Mouse (Mus musculus): ENCODE results near the gene Olfr266. TPM values are rescaled to one million over a fixed set of nuclear protein-coding genes. Genes with fewer than 3 reads are reported as not detected.
A peak's percentile ranks its signal among the peaks of the same experiment; 100 is the strongest.

Gene Olfr266
- total RNA-seq (2022) = not detected

DNA sequence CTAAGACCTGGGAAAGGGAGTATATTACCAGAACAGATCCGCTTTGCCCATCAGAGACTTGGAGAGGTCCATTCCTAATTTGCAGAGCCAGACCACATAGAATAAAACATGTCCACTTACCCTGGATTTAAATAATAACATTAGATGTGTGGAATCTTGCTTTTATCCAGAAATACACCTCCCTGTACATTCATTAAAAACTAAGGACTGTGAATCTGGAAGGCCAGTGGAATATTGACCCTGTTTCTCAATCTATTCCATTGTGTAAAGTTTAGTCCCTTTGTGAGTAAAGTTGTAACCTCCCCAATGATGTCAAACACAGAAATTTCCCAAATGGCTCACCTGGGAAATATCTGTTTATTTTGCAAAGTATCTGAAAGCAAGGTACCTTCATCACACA, at the start of gene Olfr266:
Gene Olfr266, minus strand, starts transcription at position 101 of the 400 bp plus-strand sequence.
- no peak for DNase-seq (ENCODE audit: low spot score)

DNA sequence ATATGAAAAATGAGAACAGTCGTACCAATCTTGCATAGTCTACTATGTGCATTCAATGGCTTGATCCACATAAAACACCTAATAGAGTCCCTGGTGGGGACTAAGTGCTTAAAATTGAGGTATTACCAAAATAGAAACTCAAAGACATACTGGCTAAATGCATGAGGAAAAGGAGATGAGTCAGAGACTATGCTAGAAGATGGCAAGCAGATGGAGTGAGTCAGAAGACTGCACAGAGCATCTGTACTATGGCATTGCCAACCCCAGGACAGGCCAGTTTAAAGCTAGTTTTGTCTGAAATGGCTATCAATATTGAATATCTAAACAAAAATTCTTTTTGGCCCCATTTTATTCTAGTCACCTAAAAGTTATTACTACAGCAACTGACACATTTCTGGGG, 49.5 kb upstream of the Olfr266 start:
- DNase-seq (ENCODE audit: low spot score) = no peak

DNA sequence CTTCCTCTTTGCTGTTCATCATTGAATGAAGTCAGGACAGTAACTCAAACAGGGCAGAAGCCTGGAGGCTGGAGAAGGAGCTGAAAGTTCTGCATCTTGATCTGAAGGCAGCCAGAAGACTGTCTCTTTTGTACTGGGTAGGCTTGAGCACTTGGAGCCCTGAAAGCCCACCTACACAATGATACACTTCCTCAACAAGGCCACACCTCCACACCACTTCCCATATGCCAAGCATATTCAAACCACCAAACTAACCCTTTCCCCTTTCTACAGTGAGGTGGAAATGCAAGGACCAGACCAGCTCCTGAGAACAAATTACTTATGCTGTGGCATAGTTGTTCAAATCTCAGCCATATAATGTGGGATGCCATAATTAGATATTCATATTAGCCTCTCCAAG, 46.8 kb upstream of the Olfr266 start:
- no peak for DNase-seq (ENCODE audit: low spot score)

DNA sequence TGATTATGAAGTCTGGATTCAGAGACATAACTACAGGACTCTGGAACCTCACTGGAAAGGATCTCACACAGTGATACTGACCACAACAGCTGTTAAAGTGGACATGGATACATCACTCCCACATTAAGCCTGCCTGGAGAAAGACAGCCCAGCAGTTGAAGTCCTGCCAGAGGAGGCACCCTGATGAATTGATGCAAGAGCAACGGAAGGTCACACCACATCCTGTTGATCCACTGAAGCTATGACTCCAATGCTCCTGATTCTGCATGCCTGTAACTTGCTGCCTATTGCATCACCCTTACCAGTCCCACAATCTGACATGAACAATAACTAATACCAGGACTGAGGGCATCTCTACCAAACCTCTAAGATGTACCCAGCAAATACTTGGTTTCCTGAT, 6.0 kb upstream of the Olfr266 start:
- DNase-seq (ENCODE audit: low spot score) = no peak

DNA sequence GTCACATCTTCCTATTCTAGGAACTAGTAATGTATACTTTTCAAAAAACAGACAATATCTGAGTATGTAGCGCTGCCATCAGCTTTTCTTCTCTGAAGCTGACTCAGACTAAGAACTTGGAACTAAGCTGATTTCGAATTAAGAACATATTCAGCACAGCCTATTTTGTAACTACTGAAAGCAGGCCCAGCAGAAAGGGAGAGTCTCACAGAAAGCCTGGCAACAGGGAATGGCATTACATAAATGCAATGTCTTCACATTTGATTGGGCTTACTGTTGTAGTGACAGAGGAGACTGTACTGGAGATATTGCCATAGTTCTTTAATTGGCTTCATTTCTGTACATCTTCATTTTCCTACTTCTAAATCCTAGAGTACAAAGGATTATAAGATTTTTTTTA, 8.4 kb downstream of the Olfr266 start:
- no peak for DNase-seq (ENCODE audit: low spot score)

DNA sequence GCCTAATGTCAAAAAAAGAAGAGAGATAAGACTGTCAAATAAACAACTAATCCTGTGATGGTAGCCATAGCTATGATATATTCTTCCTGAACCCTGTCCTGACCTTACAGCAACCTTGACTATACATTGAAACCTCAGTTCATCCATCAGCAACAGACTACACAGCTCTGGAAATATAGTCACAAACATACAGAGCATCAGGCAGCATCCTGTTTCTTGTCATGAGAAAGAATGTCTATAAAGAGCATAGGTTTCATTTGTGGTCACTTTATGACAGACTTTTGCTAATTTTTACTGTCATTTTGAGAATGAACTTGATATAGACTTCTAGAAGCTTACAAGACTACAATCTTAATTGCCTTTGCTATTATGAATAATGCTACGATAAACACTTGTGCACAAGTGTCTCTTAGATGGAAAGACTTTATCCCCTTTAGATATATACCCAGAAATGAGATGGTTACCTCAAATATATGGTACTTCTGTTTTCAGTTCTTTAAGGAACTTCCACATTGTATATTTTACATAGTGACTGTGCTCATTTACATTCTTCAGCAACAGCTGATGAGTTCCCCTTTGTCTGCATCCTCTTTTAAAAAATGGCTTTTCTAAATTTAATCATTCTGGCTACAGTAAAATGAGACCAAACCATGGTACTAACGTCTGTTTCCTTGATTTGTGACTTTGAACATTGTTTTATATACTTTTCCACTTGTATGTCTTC, 17.0 kb downstream of the Olfr266 start:
- no peak for DNase-seq (ENCODE audit: low spot score)

DNA sequence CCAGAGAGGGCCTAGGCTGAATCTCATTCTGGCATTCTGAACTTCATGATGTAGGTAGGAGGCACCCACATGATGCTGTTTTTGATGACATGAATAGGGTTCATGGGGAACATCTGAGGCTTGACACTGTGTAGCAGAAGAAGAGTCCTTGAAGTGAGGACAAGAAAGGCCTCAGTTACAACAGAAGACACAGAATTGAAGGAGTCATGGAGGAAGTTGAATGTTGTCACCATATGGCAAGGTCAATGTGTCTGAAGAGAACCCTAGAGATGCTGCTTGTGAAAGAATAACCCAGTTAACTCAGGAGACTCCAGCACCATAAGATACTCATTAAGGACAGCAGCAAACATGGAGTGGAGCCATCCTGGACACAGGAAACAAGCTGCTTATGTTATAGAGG, 28.0 kb downstream of the Olfr266 start:
- no peak for DNase-seq (ENCODE audit: low spot score)

DNA sequence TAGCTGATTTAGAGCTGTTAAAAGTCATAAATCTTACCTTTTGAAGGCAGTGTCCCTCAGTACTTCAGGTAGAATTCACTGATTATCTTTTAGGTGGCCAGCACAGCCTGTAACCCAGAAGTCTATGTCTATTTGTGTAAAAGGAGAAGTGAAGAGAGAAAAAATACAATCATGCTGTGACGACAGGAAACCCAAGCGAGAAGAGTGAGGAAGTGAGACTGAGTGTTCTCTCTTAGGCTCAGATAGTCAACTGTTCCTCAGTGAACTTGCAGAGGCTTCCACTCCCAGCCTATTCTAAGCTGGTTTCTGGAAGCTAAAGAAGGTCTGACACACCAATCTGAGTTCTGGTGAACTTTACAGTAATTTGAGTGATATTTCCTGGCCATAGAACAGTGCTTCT, 36.2 kb downstream of the Olfr266 start, which contains the start of gene Cd53:
Gene Cd53, minus strand, starts transcription at position 220 of the 400 bp plus-strand sequence.
- DNase-seq (ENCODE audit: low spot score) = peak; percentile 44

DNA sequence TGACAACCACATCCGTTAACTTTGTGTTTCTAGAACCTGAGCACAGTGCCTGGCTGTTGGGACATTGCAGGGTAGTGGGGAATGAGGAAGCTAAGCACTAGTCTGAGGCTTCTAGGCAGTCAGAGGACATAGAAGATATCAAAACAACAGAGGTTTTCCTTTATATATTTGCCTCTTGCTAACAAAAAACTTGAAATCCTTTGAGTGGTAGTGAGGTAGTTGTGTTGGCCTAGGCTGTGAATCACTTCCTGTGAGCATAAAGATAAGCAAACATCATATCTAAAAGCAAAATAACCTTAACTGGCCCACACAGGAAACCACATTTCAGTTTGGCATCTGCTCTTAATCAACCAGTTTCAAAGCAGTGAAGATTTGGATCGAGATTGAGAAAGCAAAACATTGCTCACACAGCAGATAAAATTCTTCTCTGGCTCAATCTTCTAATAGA, 37.6 kb downstream of the Olfr266 start:
- DNase-seq (ENCODE audit: low spot score) = no peak

DNA sequence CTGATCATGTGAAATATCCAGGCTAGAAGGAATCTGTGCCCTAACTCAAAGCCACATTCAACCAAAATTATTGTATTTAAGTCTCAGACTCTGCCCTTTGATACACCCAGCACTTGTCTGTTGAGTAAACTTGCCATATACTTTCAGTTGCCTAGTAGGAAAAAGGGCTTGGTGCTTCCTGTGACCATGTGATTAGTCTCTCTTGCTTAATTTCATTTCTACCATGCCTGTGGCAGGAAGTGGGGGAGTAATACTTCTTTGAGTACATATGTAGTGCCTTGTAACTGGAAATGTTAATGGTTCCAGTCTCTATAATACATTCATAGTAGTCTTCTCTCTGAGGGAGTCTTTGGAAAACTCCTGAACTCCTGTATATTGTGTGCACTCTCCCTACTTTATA, 38.1 kb downstream of the Olfr266 start:
- DNase-seq (ENCODE audit: low spot score) = no peak

DNA sequence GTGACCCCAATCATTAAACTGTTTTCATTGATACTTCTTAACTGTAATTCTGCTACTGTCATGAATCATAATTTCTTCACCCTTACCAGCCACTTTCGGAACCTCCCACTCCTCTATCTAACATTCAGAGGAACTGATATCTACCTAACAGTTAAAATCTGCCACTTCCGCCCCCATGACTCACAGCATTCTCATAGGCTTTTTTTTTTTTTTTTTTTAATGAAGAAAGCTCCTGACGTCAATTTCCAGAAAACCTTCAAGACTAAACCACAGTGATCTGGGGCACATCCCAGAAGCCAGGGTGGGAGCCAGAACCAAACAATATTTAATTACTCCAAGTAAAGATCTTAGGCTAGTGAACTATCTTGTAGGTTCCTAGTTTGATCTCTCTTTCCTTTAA, 41.0 kb downstream of the Olfr266 start:
- DNase-seq (ENCODE audit: low spot score) = no peak

DNA sequence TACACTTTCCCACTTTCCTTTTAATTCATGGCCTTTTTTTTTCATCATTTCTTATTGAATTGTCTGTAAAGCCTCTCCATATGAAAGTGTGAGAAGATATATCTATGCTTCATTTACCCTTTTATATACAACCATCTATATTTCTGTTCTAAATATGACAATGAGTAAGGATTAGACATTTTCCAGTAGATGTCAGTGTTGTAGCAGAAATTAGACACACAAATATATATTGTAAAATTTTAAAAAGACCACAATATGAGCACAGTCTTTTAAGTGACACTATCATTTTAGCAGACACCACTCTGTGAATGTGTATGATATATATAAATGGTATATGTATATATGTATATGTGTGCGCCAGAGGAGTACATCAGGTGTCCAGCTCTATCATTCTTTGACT, 54.3 kb downstream of the Olfr266 start:
- DNase-seq (ENCODE audit: low spot score) = no peak

Other genes starting within 250 kb of the Olfr266 start
- 10 to 100 TPM in 3 of 4 experiments, 1 to 10 TPM in 1; 9.1 to 13.4 (median 12.2) TPM for gene Lrif1, start 141.3 kb downstream of the Olfr266 start, total RNA-seq (2022)
- 1 to 10 TPM; 2.7 to 6.5 (median 3.6) TPM for gene Cd53, start 36.1 kb downstream of the Olfr266 start, total RNA-seq (2022)
- under 1 TPM; 0.27 to 0.69 (median 0.34) TPM for gene Kcna3, start 209.9 kb upstream of the Olfr266 start, total RNA-seq (2022)